Mouse (Mus musculus) stomach, embryonic 16.5 days (tissue): ENCODE data around the gene Cuedc1. TPM values are rescaled to one million over a fixed set of nuclear protein-coding genes. Genes with fewer than 3 reads are reported as not detected.

Source experiments
- ATAC-seq: fragments of 200-750 bp; cut with Nextera tagmentation; 2 replicates; pipeline ENCODE4 v1.8.0; 2017; ENCODE audit warnings: moderate number of reproducible peaks, moderate TSS enrichment; ENCODE audit not compliant: insufficient read depth, low FRiP score
- H3K27ac ChIP-seq: fragments of 300-500 bp; sonication (generic); 2 replicates; pipeline ENCODE4 v1.5.1; 2014; ENCODE audit warnings: low read length
- H3K27me3 ChIP-seq: fragments of 300-500 bp; sonication (generic); 2 replicates; pipeline ENCODE4 v1.6.1; 2014; ENCODE audit warnings: low read length, control low read depth, mixed read lengths; ENCODE audit not compliant: control insufficient read depth, insufficient read depth
- H3K36me3 ChIP-seq: fragments of 300-500 bp; sonication (generic); 2 replicates; pipeline ENCODE4 v1.6.1; 2014; ENCODE audit warnings: low read length; ENCODE audit not compliant: control insufficient read depth, insufficient read depth
- H3K4me1 ChIP-seq: fragments of 300-500 bp; sonication (generic); 2 replicates; pipeline ENCODE4 v1.6.1; 2014; ENCODE audit warnings: low read length, control low read depth, mixed read lengths; ENCODE audit not compliant: control insufficient read depth, insufficient read depth
- H3K4me2 ChIP-seq: fragments of 300-500 bp; sonication (generic); 2 replicates; pipeline ENCODE4 v1.6.1; 2014; ENCODE audit warnings: low read depth, low read length, mixed read lengths
- H3K4me3 ChIP-seq: fragments of 300-500 bp; sonication (generic); replicated peaks from 2 replicates; pipeline ENCODE4 v1.5.1; 2014; ENCODE audit warnings: mild to moderate bottlenecking, low read length
- H3K9ac ChIP-seq: fragments of 300-500 bp; sonication (generic); 2 replicates; pipeline ENCODE4 v1.6.1; 2014; ENCODE audit warnings: low read length
- H3K9me3 ChIP-seq: fragments of 300-500 bp; sonication (generic); replicated peaks from 2 replicates; pipeline ENCODE4 v1.6.1; 2016; ENCODE audit warnings: low read length, control low read depth; ENCODE audit not compliant: control insufficient read depth
- WGBS: fragments of 180-500 bp; shearing (Covaris S2); extraction: QIAGEN DNeasy Blood & Tissue Kit; methylation state at CpG from one replicate; pipeline ENCODE4 v1.1.7; 2014; 5-methylcytosine and 5-hydroxymethylcytosine counted together
- polyA plus RNA-seq: library from polyadenylated mRNA; unstranded; fragments of >200 nt; fragmentation: Nextera tagmentation; extraction: Ambion mirVana; gene quantifications from 2 replicates; pipeline ENCODE4 v1.2.1, GENCODE M21; 2015

Cuedc1 gene
- polyA plus RNA-seq, 1 experiment from 2014 or later = 11.3 TPM

GRCm38 (mm10) chr11:88180467-88180958, 82.7 kb downstream of the Cuedc1 start:
- 16% methylated on average over 6 of the region's 6 CpGs for WGBS
- peak; percentile 63 for ATAC-seq

GRCm38 (mm10) chr11:88180959-88181619, 83.2 kb downstream of the Cuedc1 start:
- Histone ChIP-seq H3K4me2 (peak overlapping the region; percentile 24), H3K27ac (peak overlapping the region; percentile 93), H3K36me3 (no peaks in the 10 kb centered on the region; the same call in none of the 2 replicates), H3K4me3 (no peak overlapping the region), H3K27me3 (no peaks in the 10 kb centered on the region), H3K4me1 (peaks cover 22% of the 10 kb centered on the region), H3K9ac (peak overlapping the region; percentile 63), H3K9me3 (no peaks in the 10 kb centered on the region)
- ATAC-seq = peak; percentile 88
- WGBS = 13% methylated on average over 16 of the region's 16 CpGs

More at GRCm38 (mm10) chr11:88180467-88180958, 82.7 kb downstream of the Cuedc1 start:
- H3K27me3 ChIP-seq = no peaks in the 10 kb centered on the region
- no peaks in the 10 kb centered on the region for H3K9me3 ChIP-seq
- H3K27ac ChIP-seq = peak overlapping the region; percentile 93
- H3K4me1 ChIP-seq = peaks cover 22% of the 10 kb centered on the region
- peak overlapping the region; percentile 63 for H3K9ac ChIP-seq
- peak overlapping the region; percentile 24; the same call in 1 of the 2 replicates for H3K4me2 ChIP-seq
- no peaks in the 10 kb centered on the region; the same call in none of the 2 replicates for H3K36me3 ChIP-seq
- no peak overlapping the region for H3K4me3 ChIP-seq

GRCm38 (mm10) chr11:88184632-88185180, 86.8 kb downstream of the Cuedc1 start:
- Histone ChIP-seq H3K9ac (no peak overlapping the region), H3K4me3 (no peak overlapping the region), H3K9me3 (no peaks in the 10 kb centered on the region), H3K27me3 (no peaks in the 10 kb centered on the region), H3K4me2 (no peak overlapping the region), H3K4me1 (peaks cover 38% of the 10 kb centered on the region), H3K27ac (no peak overlapping the region), H3K36me3 (no peaks in the 10 kb centered on the region; the same call in 1 of the 2 replicates)
- WGBS = 84% methylated on average over 17 of the region's 17 CpGs
- no peak for ATAC-seq

GRCm38 (mm10) chr11:88186078-88186946, 88.5 kb downstream of the Cuedc1 start:
- Histone ChIP-seq H3K27me3 (no peaks in the 10 kb centered on the region; the same call in 1 of the 2 replicates), H3K4me3 (no peak overlapping the region), H3K36me3 (no peaks in the 10 kb centered on the region; the same call in 1 of the 2 replicates), H3K27ac (peak overlapping the region; percentile 88), H3K4me2 (no peak overlapping the region), H3K9me3 (no peaks in the 10 kb centered on the region), H3K4me1 (peaks cover 22% of the 10 kb centered on the region), H3K9ac (peak overlapping the region; percentile 66)
- ATAC-seq = no peak
- 72% methylated on average over 14 of the region's 14 CpGs for WGBS

- Histone ChIP-seq H3K9me3 (no peaks in the 10 kb centered on the region), H3K36me3 (no peaks in the 10 kb centered on the region; the same call in 1 of the 2 replicates), H3K4me1 (peaks cover 19% of the 10 kb centered on the region), H3K4me2 (peak overlapping the region; percentile 48; the same call in 1 of the 2 replicates), H3K27me3 (no peaks in the 10 kb centered on the region; the same call in 1 of the 2 replicates), H3K27ac (peak overlapping the region; percentile 88), H3K4me3 (peak overlapping the region; percentile 18; the same call in 1 of the 2 replicates), H3K9ac (peak overlapping the region; percentile 66)
- WGBS = 21% methylated on average over 2 of the region's 2 CpGs
- ATAC-seq = 0 out of 2 replicates have a peak, but pooled peaks have one; percentile 1
These were observed 89.0 kb downstream of the Cuedc1 start for GRCm38 (mm10) chr11:88186947-88187243.

GRCm38 (mm10) chr11:88187417-88188133, 89.7 kb downstream of the Cuedc1 start:
- Histone ChIP-seq H3K36me3 (no peaks in the 10 kb centered on the region; the same call in 1 of the 2 replicates), H3K4me1 (peaks cover 19% of the 10 kb centered on the region), H3K4me2 (peak overlapping the region; percentile 48), H3K27ac (peak overlapping the region; percentile 88), H3K4me3 (peak overlapping the region; percentile 24), H3K27me3 (no peaks in the 10 kb centered on the region; the same call in 1 of the 2 replicates), H3K9me3 (no peaks in the 10 kb centered on the region), H3K9ac (peak overlapping the region; percentile 66)
- ATAC-seq = peak; percentile 88
- WGBS = 10% methylated on average over 25 of the region's 25 CpGs

GRCm38 (mm10) chr11:88188216-88188615, 90.4 kb downstream of the Cuedc1 start:
- no peaks in the 10 kb centered on the region for H3K9me3 ChIP-seq
- H3K9ac ChIP-seq = peak overlapping the region; percentile 66
- no peaks in the 10 kb centered on the region for H3K36me3 ChIP-seq
- H3K27me3 ChIP-seq = peaks cover 5% of the 10 kb centered on the region; the same call in 1 of the 2 replicates
- H3K4me3 ChIP-seq = no peak overlapping the region; the same call in 1 of the 2 replicates
- peaks cover 24% of the 10 kb centered on the region for H3K4me1 ChIP-seq
- peak overlapping the region; percentile 48 for H3K4me2 ChIP-seq
- peak overlapping the region; percentile 88; the same call in 1 of the 2 replicates for H3K27ac ChIP-seq
- ATAC-seq = no peak
- WGBS = 65% methylated on average over 8 of the region's 8 CpGs

- ATAC-seq = no peak
- 89% methylated on average over 7 of the region's 7 CpGs for WGBS
- Histone ChIP-seq H3K27me3 (peaks cover 9% of the 10 kb centered on the region; the same call in 1 of the 2 replicates), H3K9ac (no peak overlapping the region), H3K27ac (0 out of 2 replicates have a peak overlapping the region, but pooled peaks have one; percentile 88), H3K36me3 (no peaks in the 10 kb centered on the region), H3K4me3 (no peak overlapping the region), H3K4me2 (no peak overlapping the region), H3K9me3 (no peaks in the 10 kb centered on the region), H3K4me1 (peaks cover 28% of the 10 kb centered on the region)
These were observed 90.8 kb downstream of the Cuedc1 start for GRCm38 (mm10) chr11:88188635-88189034.
